Mouse (Mus musculus) A20 (cell line): ENCODE measurements at regions not wholly inside any gene's neighbourhood (a gene's known extent, or its start where the extent isn't known, plus 50 kb on each side); places are given as distances from the start of the nearest gene placed in this dataset.

ENCODE experiments used
- DNase-seq: peaks from one replicate; pipeline ENCODE4 v3.0.0-alpha.2; 2011; ENCODE audit warnings: low read depth, low spot score

DNA sequence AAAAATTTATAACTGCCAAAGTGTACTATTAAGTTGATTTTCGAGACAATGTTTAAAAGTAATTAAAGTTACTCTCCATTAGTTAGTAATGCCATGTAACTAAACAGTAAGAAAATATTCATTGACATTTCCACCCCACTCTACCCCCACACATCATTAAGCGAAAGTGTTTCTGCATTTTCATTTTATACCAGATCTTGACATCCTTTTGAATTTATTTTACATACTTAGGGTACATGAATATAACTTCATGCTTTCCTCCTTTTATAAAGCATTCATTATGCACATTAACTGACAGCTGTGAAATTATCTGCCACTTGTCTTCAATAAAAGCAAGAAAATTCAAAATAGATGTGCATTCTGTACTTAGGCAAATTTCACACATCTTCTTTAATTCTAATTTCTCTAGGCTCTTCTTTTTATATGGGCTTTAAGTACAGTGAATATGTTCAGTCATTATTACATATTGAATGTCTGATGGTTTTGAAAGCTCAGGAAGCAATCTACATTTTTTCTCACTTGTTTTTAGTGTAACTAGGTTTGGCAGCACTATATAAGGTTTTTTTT is 526.5 kb downstream of the Epha5 start:
- no peak for DNase-seq

DNA sequence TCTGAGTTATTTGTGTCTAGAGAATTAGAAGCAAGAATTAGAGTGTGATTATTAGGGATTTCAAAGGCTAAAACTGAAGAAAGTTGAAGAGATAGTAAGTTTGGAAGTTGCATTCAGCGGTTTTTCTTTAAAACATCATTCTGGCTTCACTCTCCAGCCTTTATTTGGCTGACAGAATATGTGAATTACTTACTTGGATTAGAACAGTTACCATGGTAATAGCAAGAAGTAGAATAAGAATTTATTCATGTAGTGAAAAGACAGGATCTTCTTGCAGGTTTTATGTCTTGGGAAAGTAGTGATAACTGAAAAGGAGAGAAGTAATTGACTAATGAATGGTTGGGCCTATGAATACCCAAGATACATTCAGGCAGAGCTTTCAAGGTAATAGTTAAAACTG is 517.1 kb upstream of the Tecrl start:
- no peak for DNase-seq

DNA sequence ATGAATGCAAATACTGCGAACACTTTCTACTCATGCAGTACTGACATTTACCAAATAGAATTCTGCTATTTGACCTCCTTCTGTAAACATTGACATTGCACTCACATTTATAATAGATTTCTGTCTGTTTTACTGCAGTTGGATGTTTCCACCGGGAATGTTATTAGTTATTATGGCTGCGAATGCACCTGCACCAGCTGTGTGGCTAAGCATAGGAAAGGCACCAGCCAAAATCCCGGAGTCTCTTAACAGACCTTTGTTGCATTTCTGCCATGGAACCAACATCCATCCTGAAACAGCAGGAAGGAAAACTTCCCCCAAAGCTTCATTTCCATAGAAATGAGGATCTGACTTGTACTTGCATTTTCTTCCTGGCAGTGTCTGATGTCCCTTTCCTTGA is 513.4 kb upstream of the Tecrl start:
- DNase-seq: no peak

DNA sequence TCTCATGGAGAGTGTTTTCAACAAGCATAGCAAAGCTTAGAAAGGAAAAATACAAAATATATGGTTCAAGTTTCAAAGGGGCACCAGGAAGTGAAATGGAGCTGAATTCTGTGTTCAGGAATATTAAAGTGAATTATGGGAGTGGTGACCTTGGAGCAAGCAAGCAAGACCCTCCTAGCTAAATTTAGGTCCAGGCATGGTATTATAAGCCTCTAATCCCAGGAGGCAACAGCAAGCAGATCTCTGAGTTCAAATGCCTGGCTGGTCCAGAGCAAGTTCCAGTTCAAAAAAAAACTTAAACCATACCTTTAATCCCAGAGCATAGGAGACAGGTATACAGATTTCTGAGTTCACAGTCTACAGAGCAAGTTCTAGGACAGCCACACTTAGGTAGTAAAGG is 506.7 kb upstream of the Tecrl start:
- DNase-seq: no peak

GRCm38 (mm10) chr5:83852022-83852421 is 497.0 kb upstream of the Tecrl start:
- DNase-seq: no peak

- no peak for DNase-seq
Observed at GRCm38 (mm10) chr5:83826561-83826960, 471.6 kb upstream of the Tecrl start.

- no peak for DNase-seq
Observed at GRCm38 (mm10) chr5:83824838-83825466, 470.0 kb upstream of the Tecrl start.

DNA sequence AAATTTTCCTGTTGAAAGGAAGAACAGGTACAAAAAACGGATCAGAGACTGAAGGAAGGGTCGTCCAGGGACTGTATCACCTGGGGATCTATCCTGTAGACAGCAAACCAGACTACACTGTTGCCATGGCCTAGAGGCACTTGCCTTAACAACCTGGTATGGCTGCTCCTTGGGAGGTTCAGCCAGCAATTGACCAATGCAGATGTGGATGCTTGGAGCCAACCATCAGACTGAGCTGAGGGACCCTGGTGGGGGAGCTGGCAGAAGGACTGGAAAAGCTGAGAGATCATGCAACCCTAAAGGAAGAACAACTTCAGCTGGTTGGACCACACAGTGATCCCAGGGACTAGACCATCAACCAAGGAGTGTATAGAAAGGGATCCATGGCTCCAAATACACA is 456.3 kb upstream of the Tecrl start:
- no peak for DNase-seq

GRCm38 (mm10) chr5:83800028-83800427 is 445.0 kb upstream of the Tecrl start:
- DNase-seq: no peak

- no peak for DNase-seq
Observed at GRCm38 (mm10) chr5:83780419-83780818, 425.4 kb upstream of the Tecrl start.

DNA sequence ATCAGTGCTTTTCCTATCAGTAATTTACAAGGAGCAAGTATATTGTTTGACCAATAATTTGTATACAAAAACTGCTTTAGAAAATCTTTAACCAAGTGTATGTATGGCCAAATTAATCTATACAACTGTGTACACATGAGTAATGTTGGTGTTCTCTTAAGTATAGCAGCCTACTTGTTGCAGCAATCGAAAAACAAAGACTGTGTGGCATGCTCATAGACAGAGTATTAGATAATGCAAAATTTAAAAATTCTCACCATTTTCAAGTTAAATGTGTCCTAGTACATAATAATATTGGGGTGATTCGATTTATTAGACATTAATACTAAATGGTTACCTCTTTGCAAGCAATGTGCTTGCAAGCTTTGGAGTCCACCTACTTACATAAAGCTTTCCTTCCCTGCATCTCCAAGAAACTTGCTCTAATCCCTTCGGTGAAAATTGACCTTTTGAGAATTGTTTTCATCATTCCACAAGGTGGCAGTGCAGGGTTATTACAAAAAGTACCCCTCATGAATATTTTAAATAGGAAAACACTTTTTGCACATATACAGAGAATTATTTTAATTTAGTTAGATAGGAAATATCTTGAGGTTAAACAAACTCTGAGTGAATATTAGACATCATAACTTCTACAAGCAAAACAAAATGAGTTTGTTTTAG is 423.4 kb upstream of the Tecrl start:
- peak; percentile 45 for DNase-seq

GRCm38 (mm10) chr5:83741913-83742312 is 386.9 kb upstream of the Tecrl start:
- no peak for DNase-seq

DNA sequence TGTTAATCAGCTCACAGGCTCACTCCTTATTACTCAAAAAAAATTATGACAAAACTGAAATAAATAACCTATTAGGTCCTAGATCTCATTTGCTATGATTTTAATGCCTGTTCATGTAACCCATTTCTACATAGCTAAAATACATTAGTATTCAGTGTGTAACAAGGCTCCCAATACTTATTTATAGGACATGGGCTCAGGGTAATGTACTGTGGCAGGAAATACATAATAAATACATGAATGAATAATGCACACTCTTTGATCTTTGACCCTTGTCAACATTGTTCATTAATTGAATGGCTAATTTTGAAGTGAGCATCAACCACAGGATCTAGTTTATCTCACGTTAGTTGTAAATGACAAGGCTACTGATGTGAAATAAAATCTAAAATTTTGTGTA is 340.4 kb upstream of the Tecrl start:
- DNase-seq: no peak

DNA sequence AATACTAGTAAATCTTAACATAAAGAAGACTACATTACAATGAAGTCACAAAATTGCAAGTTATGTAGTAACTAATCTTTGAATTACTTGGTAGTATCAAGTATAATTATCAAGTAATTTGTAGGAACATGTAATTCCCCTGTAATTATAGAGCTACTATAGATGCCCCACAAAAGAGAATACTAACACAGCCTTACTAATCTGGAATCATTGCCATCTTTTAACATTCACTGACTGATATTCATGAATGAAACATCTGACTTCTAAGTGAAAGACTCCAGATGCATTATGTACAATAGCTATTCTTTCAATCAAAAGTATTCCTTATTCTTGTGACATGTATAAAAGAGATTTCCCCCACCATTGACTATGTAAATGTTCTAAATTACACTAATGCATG is 337.3 kb upstream of the Tecrl start:
- no peak for DNase-seq

DNA sequence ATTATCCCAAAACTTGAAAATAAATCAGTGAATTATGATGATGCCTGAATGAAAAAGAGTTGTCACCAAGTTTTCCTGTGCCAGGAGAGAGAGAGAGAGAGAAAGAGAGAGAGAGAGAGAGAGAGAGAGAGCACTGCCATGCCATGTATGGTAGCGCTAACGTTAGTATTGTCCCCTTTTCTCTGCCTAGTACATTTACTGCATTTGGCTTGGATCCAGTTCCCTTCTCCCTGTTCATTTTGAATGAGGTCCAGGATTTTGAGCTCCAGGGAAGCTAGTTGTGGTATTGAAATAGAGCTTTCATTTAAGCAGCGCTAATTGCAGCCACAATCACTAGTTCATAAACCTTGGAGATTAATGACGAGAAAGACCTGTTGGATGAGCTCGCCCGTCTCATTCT is 323.4 kb upstream of the Tecrl start:
- no peak for DNase-seq

DNA sequence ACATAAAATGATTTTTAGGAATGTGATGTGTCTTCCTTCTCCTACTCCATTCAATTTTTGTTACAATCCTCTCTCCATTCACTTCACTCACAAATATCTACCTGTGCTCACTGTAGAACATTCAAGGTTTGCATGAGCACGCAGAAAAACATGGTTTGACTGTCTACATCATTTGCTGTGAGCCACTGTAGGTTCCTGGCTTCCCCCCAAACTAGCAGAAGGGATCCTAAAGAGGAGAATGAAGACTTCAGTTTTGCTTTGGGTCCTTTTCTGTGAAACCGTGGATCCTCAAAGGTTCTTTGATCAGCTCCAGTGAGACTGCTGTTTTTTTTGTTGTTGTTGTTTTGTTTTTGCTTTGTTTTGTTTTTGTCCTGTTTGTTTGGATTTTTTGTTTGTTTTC is 304.1 kb upstream of the Tecrl start:
- DNase-seq: no peak

- DNase-seq: no peak
Observed at GRCm38 (mm10) chr5:83651329-83651728, 296.3 kb upstream of the Tecrl start.

DNA sequence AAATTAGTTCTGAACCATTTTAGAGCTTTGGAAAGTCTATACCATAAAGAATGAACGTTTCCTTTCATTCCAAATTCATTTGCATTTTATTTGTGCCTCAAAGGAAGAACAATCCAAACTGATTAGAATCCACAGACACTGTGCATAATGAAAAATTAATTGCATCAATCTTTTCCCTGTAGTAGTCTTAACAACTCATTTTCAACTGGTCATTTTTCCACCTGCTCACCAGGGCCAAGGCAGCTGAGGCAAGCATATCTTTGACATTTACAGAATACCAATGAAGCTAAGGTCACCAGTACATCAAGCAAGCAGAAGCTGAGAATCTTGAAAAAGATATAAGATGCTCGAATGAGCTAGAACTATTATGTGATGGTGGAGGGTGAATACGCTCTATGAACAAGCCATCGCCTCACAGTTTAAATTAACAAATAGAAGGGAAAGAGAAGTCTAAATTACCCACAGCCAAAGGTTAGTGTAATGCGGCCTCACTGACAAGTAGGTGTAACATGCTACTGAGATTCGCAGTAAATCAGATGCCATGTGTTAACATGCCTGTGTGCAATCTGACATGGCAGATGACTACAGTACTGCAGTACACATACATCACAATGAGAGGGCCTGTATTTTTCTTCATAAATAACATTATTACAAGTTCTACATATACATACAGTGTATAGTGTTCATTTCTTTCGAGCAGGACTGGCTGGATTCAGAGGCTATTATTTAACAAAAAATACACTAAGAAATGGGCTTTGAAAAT is 267.8 kb upstream of the Tecrl start:
- no peak for DNase-seq

- DNase-seq: peak; percentile 6
Observed at GRCm38 (mm10) chr5:83610777-83611176, 255.8 kb upstream of the Tecrl start.

DNA sequence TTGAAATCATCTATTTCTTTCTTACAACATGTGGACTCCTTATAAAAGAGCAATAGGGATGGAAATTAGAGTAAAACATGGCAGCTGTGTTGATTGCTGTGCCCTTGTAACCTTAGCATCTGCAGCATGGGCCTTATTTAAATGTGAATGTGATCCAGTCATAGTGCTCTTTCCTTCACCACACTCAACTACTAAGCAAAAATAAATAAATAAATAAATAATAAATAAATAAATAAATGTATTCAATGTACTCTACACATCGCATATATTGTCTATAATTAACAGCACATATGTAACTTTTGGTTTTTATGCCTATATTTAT is 238.3 kb upstream of the Tecrl start:
- DNase-seq: no peak

DNA sequence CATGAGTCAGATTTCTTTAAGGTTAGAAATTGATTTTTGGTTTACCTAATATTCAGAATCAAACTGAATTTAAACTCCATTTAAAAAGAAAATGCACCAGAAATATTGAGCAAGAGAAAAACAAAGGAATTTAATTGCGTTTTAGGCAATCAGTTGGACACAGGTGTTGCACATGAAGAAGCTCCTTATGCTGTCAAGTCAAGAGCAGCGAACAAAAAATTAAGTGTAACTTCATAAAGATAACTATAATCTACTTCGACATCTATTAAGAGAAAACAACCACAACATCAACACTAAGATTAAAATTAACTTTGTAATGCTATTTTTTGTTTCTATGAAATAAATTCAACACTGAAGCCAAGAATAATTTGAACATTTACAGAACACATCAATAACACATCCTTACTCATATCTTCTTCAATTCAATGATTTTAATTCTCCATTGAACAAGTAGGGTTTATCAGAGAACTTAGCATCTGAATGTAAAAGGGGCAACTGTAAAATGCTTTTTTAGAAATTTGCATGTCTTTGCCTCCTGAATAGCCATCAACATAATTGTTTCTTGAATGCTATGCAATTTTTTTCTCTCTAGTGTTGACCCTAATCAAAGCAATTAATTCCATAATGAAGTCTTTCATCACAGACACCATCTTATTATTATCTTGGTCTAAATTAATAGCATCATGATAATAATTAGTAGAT is 237.7 kb upstream of the Tecrl start:
- no peak for DNase-seq
